Mouse (Mus musculus): ENCODE data around the gene Tgfa. TPM values are rescaled to one million over a fixed set of nuclear protein-coding genes. Genes with fewer than 3 reads are reported as not detected.

The Tgfa gene
- total RNA-seq, 2 experiments from 2014 or later, result 11.7 to 13.1 TPM

- no peak for TF ChIP-seq CTCF (IDR thresholded peaks at IDR 0.05)
- H3K27ac ChIP-seq, result no peak overlapping the region
- no peak for DNase-seq (ENCODE audit: extremely low spot score in 1 of 2, low spot score in 2 of 2)
- intact Hi-C loops (cut with DNase I), result no loop called here
- no peak overlapping the region for H3K4me3 ChIP-seq
These were observed 127.1 kb downstream of the Tgfa start for GRCm38 (mm10) chr6:86322031-86322563.

- H3K4me3 ChIP-seq, result no peak overlapping the region
- intact Hi-C loops (cut with DNase I), result no loop called here
- no peak overlapping the region for H3K27ac ChIP-seq
- TF ChIP-seq CTCF (IDR thresholded peaks at IDR 0.05), result no peak
- DNase-seq (ENCODE audit: extremely low spot score in 1 of 2, low spot score in 2 of 2), result no peak
These were observed 128.0 kb downstream of the Tgfa start for GRCm38 (mm10) chr6:86322991-86323390.

DNA sequence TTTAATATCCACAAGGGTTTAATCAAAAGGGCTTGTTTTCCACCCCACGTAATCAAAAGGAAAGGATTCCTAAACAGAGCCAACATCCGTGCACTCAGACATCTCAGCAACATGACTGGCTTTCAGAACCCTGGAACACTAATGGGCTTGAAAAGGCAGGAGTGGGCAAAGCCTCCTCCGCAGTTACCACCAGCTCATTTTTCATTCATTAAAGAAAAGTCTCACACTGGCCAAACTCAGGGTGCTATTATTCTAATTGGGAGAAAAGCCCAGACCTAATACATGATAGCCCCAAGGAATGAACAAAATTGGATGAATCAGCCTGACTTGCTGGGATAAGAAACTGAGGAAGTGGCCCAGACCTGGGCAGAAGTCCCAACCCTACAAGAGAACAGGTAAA is 129.4 kb downstream of the Tgfa start:
- H3K27ac ChIP-seq, result no peak overlapping the region
- intact Hi-C loops (cut with DNase I), result no loop called here
- H3K4me3 ChIP-seq, result no peak overlapping the region

More for the DNA sequence above, 129.4 kb downstream of the Tgfa start:
- no peak for TF ChIP-seq CTCF (IDR thresholded peaks at IDR 0.05)
- DNase-seq (ENCODE audit: extremely low spot score in 1 of 2, low spot score in 2 of 2), result no peak

Other genes starting within 250 kb of the Tgfa start
- gene Dusp11, start 233.6 kb upstream of the Tgfa start, total RNA-seq (2021), result 10 to 100 TPM; 78.1 to 88.9 TPM
- gene Figla, start 179.1 kb upstream of the Tgfa start, total RNA-seq (2021), result not detected
- gene Add2, start 166.5 kb upstream of the Tgfa start, total RNA-seq (2021), result 100 to 1,000 TPM; 222 to 223 TPM
- 10 to 100 TPM; 21.3 to 21.8 TPM for gene Fam136a, start 170.4 kb downstream of the Tgfa start, total RNA-seq (2021)
- gene Snrpg, start 176.1 kb downstream of the Tgfa start, total RNA-seq (2021), result 10 to 100 TPM; 54.8 to 61.9 TPM
- gene Pcyox1, start 201.9 kb downstream of the Tgfa start, total RNA-seq (2021), result 100 to 1,000 TPM; 105 to 115 TPM
- gene Tia1, start 209.0 kb downstream of the Tgfa start, total RNA-seq (2021), result 100 to 1,000 TPM; 117 to 119 TPM
- not detected for gene Gm44790, start 231.4 kb downstream of the Tgfa start, total RNA-seq (2021)
- 10 to 100 TPM; 19.3 to 24.7 TPM for gene C87436, start 243.2 kb downstream of the Tgfa start, total RNA-seq (2021)